Mouse (Mus musculus) liver, embryonic 13.5 days (tissue): ENCODE data around the gene Map3k1. TPM values are rescaled to one million over a fixed set of nuclear protein-coding genes. Genes with fewer than 3 reads are reported as not detected.

ENCODE experiments used
- ATAC-seq: fragments of 200-750 bp; cut with Nextera tagmentation; 2 replicates; pipeline ENCODE4 v1.8.0; 2017; ENCODE audit warnings: low read depth, mild to moderate bottlenecking, moderate number of reproducible peaks, moderate library complexity
- DNase-seq: peaks from one replicate; pipeline ENCODE4 v3.0.0; 2022
- H3K27ac ChIP-seq: fragments of 300-500 bp; sonication (generic); 2 replicates; pipeline ENCODE4 v1.5.1; 2015; ENCODE audit warnings: moderate library complexity, mild to moderate bottlenecking, inconsistent platforms
- H3K27me3 ChIP-seq: fragments of 300-500 bp; sonication (generic); 2 replicates; pipeline ENCODE4 v1.6.1; 2015; ENCODE audit warnings: mild to moderate bottlenecking, inconsistent platforms
- H3K36me3 ChIP-seq: fragments of 300-500 bp; sonication (generic); 2 replicates; pipeline ENCODE4 v1.6.1; 2015; ENCODE audit warnings: mild to moderate bottlenecking, inconsistent platforms
- H3K4me1 ChIP-seq: fragments of 300-500 bp; sonication (generic); replicated peaks from 2 replicates; pipeline ENCODE4 v1.6.1; 2015; ENCODE audit warnings: inconsistent platforms
- H3K4me2 ChIP-seq: fragments of 300-500 bp; sonication (generic); 2 replicates; pipeline ENCODE4 v1.6.1; 2015; ENCODE audit warnings: inconsistent platforms, mild to moderate bottlenecking, moderate library complexity
- H3K4me3 ChIP-seq: fragments of 300-500 bp; sonication (generic); replicated peaks from 2 replicates; pipeline ENCODE4 v1.5.1; 2015; ENCODE audit warnings: mild to moderate bottlenecking, inconsistent platforms
- H3K9ac ChIP-seq: fragments of 300-500 bp; sonication (generic); 2 replicates; pipeline ENCODE4 v1.6.1; 2015; ENCODE audit warnings: mild to moderate bottlenecking, inconsistent platforms
- H3K9me3 ChIP-seq: fragments of 300-500 bp; sonication (generic); replicated peaks from 2 replicates; pipeline ENCODE4 v1.6.1; 2016; ENCODE audit warnings: inconsistent platforms
- WGBS: fragments of 180-500 bp; shearing (Covaris S2); methylation state at CpG from one replicate; pipeline ENCODE4 v1.1.7; 2015; ENCODE audit not compliant: insufficient replicate concordance; 5-methylcytosine and 5-hydroxymethylcytosine counted together
- polyA plus RNA-seq: library from polyadenylated mRNA; unstranded; fragments of >200 nt; fragmentation: Nextera tagmentation; extraction: Ambion mirVana; gene quantifications from 2 replicates; pipeline ENCODE4 v1.2.1, GENCODE M21; 2015

The Map3k1 gene
- polyA plus RNA-seq, 1 experiment from 2014 or later = 11.1 TPM

DNA sequence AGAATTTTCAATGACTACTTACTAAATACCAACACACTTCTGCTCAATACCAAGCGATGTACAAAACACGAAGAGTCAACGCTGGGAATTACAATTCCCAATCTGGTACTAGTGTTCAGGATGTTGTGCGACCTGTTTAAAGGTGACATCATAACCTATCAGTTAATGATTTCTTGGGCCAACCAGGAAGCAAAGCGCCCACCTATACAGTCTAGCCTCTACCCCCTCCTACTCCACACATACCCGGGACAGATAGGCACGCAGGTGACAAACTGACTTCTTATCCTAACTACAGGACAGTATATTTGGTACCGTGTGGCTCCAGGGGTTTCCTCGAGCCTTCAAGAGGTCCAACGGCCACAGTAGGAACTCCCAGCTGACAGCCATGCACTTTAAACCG lies 5.9 kb downstream of the Map3k1 start:
- Histone ChIP-seq H3K27me3 (no peaks in the 10 kb centered on the region), H3K4me3 (no peak overlapping the region), H3K9ac (no peak overlapping the region), H3K4me1 (peaks cover 87% of the 10 kb centered on the region), H3K9me3 (no peaks in the 10 kb centered on the region), H3K4me2 (no peak overlapping the region), H3K36me3 (no peaks in the 10 kb centered on the region), H3K27ac (no peak overlapping the region)
- no peak for DNase-seq
- WGBS = 79% methylated on average over 11 of the region's 11 CpGs
- no peak for ATAC-seq

- H3K4me2 ChIP-seq = no peak overlapping the region
- no peak overlapping the region for H3K27ac ChIP-seq
- WGBS = 70% methylated on average over 2 of the region's 2 CpGs
- no peaks in the 10 kb centered on the region for H3K36me3 ChIP-seq
- peaks cover 92% of the 10 kb centered on the region for H3K4me1 ChIP-seq
- H3K9me3 ChIP-seq = no peaks in the 10 kb centered on the region
- no peak overlapping the region for H3K9ac ChIP-seq
- no peaks in the 10 kb centered on the region for H3K27me3 ChIP-seq
- no peak for ATAC-seq
- no peak overlapping the region for H3K4me3 ChIP-seq
- no peak for DNase-seq
Measured at GRCm38 (mm10) chr13:111802271-111802665, 6.5 kb downstream of the Map3k1 start.

- H3K27me3 ChIP-seq = no peaks in the 10 kb centered on the region
- no peak overlapping the region for H3K4me3 ChIP-seq
- 82% methylated on average over 10 of the region's 10 CpGs for WGBS
- ATAC-seq = no peak
- no peak overlapping the region for H3K9ac ChIP-seq
- H3K27ac ChIP-seq = 0 out of 2 replicates have a peak overlapping the region, but pooled peaks have one; percentile 9
- no peaks in the 10 kb centered on the region for H3K9me3 ChIP-seq
- H3K36me3 ChIP-seq = no peaks in the 10 kb centered on the region
- no peak overlapping the region for H3K4me2 ChIP-seq
- no peak for DNase-seq
- peaks cover 92% of the 10 kb centered on the region for H3K4me1 ChIP-seq
Measured at GRCm38 (mm10) chr13:111801662-111802270, 7.0 kb downstream of the Map3k1 start.

- H3K4me2 ChIP-seq = no peak overlapping the region
- ATAC-seq = no peak
- peaks cover under 1% of the 10 kb centered on the region; the same call in 1 of the 2 replicates for H3K36me3 ChIP-seq
- H3K4me1 ChIP-seq = peaks cover 93% of the 10 kb centered on the region
- H3K27ac ChIP-seq = no peak overlapping the region
- no peaks in the 10 kb centered on the region for H3K27me3 ChIP-seq
- H3K9me3 ChIP-seq = no peaks in the 10 kb centered on the region
- H3K9ac ChIP-seq = no peak overlapping the region
- 73% methylated on average over 4 of the region's 4 CpGs for WGBS
- H3K4me3 ChIP-seq = no peak overlapping the region
- DNase-seq = no peak
Measured at GRCm38 (mm10) chr13:111800866-111801265, 7.9 kb downstream of the Map3k1 start.

DNA sequence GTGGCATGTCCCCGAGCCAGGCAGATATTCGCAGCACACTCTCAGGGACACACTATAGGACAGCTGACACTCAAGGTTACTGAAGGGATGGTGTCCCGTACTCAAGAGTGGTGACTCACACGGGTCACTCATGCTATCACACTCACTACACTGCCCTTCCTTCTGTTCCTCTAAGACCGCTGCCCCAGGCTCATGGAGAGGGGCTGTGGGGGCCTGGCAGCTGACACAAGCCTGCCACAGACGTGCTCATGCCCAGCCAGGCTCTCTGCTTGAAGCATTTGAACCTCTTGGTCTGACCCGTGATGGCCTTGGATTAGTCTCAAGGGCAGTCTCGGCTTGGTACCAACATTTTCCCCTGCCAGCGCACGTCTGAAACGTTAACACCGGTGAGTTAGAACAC lies 10.7 kb downstream of the Map3k1 start:
- ATAC-seq = no peak
- Histone ChIP-seq H3K4me3 (no peak overlapping the region), H3K36me3 (peaks cover 13% of the 10 kb centered on the region), H3K4me2 (peak overlapping the region; percentile 57), H3K27ac (peak overlapping the region; percentile 79), H3K9ac (peak overlapping the region; percentile 58), H3K4me1 (peaks cover 77% of the 10 kb centered on the region), H3K9me3 (no peaks in the 10 kb centered on the region), H3K27me3 (no peaks in the 10 kb centered on the region)
- DNase-seq = no peak
- WGBS = 64% methylated on average over 12 of the region's 12 CpGs

- Histone ChIP-seq H3K27ac (peak overlapping the region; percentile 79), H3K9me3 (no peaks in the 10 kb centered on the region), H3K4me3 (peak overlapping the region; percentile 25), H3K27me3 (no peaks in the 10 kb centered on the region), H3K36me3 (peaks cover 13% of the 10 kb centered on the region), H3K9ac (peak overlapping the region; percentile 58; the same call in 1 of the 2 replicates), H3K4me2 (peak overlapping the region; percentile 57), H3K4me1 (peaks cover 73% of the 10 kb centered on the region)
- 6% methylated on average over 8 of the region's 8 CpGs for WGBS
- ATAC-seq (peak; percentile 90), DNase-seq (peak; percentile 72)
Measured at GRCm38 (mm10) chr13:111797021-111797420, 11.8 kb downstream of the Map3k1 start.

DNA sequence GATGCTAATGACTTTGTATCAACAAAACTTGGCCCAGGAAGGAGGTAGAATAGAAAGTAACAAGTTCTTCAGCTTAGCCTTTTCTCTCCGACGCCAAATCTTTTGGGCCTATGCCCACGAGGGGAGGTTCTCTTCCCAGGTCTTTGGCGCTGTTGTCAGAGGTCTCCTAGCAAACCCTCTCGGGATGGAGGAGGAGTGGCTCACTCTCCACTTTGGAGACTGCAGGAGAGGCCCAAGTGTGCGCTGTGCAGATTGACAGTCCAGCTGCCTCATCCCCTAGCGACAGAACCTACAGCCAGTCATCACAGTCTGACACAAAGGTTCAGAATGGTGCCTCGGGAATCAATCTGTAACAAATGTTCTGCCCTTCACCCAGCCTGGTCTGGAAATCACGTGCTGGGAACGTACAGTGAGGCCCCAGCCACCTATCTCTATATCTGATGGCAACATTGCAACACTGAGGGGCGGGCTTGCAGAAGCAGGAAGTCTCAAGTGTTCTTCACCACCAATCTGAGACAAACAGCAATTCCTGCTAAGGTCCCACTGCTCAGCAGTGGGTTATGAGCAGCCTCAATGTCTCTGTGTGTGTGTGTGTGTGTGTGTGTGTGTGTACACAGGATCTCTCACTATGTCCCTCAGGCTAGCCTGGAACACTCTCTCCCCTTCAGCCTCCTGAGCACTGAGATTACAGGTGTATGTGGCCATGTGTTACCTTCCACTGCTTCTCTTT lies 12.4 kb downstream of the Map3k1 start:
- Histone ChIP-seq H3K4me2 (peak overlapping the region; percentile 57), H3K27ac (peak overlapping the region; percentile 79), H3K9me3 (no peaks in the 10 kb centered on the region), H3K36me3 (peaks cover 13% of the 10 kb centered on the region), H3K4me3 (peak overlapping the region; percentile 25), H3K9ac (peak overlapping the region; percentile 58), H3K27me3 (no peaks in the 10 kb centered on the region), H3K4me1 (peaks cover 73% of the 10 kb centered on the region)
- DNase-seq = peak; percentile 48
- WGBS = 23% methylated on average over 11 of the region's 11 CpGs
- peak; percentile 63 for ATAC-seq

DNA sequence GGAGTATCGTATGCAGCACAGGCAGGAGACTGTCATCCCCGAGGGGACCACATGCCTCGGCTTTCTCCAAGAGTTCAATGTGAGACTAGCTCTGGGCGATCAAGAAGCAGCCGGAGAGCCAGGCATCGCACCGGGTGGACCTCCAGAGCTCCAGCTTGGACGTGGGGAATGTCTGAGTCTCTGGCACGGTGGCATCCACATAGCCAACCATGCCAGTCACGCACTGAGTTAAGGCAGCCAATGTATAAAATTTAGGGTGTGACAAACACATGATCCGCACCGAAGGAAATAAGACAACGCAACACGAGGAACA lies 15.9 kb downstream of the Map3k1 start:
- Histone ChIP-seq H3K4me1 (peaks cover 81% of the 10 kb centered on the region), H3K9ac (no peak overlapping the region)
- no peak for ATAC-seq

GRCm38 (mm10) chr13:111792130-111792974 lies 16.4 kb downstream of the Map3k1 start:
- DNase-seq (no peak), ATAC-seq (no peak)
- H3K9me3 ChIP-seq = no peaks in the 10 kb centered on the region
- H3K36me3 ChIP-seq = peaks cover 13% of the 10 kb centered on the region
- 79% methylated on average over 16 of the region's 16 CpGs for WGBS
- H3K4me3 ChIP-seq = no peak overlapping the region
- no peak overlapping the region for H3K27ac ChIP-seq
- no peak overlapping the region for H3K9ac ChIP-seq
- H3K4me2 ChIP-seq = no peak overlapping the region
- H3K4me1 ChIP-seq = peaks cover 77% of the 10 kb centered on the region
- H3K27me3 ChIP-seq = no peaks in the 10 kb centered on the region

More for the DNA sequence above, 15.9 kb downstream of the Map3k1 start:
- Histone ChIP-seq H3K9me3 (no peaks in the 10 kb centered on the region), H3K4me2 (no peak overlapping the region), H3K36me3 (peaks cover 13% of the 10 kb centered on the region), H3K4me3 (no peak overlapping the region), H3K27me3 (no peaks in the 10 kb centered on the region), H3K27ac (no peak overlapping the region)
- no peak for DNase-seq
- WGBS = 88% methylated on average over 14 of the region's 14 CpGs

DNA sequence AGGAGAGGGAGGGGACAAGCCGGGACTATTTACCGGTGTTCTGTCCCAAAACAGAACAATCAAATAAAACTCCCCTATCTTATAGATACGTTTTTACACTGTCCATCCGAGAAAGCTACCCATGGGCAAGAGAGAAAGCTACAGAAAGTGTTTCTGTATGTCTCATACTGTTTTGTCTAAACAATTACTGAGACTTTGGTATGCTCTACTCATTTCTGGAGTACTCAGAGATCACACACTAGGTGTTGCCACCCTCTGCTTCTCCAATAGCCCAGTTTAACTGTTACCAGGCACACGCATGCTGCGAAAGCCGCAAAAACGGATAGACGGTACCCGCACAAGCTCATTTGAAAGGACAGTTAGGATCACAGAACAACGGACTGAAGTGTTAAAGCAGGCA lies 17.2 kb downstream of the Map3k1 start:
- no peak for DNase-seq
- no peak for ATAC-seq
- Histone ChIP-seq H3K27ac (no peak overlapping the region), H3K9me3 (no peaks in the 10 kb centered on the region), H3K4me3 (no peak overlapping the region), H3K4me2 (no peak overlapping the region), H3K9ac (no peak overlapping the region), H3K36me3 (peaks cover 13% of the 10 kb centered on the region), H3K4me1 (peaks cover 69% of the 10 kb centered on the region), H3K27me3 (no peaks in the 10 kb centered on the region)
- 86% methylated on average over 11 of the region's 11 CpGs for WGBS

- Histone ChIP-seq H3K4me3 (no peak overlapping the region), H3K4me1 (peaks cover 59% of the 10 kb centered on the region), H3K9me3 (no peaks in the 10 kb centered on the region), H3K27ac (peak overlapping the region; percentile 47), H3K36me3 (peaks cover 10% of the 10 kb centered on the region), H3K4me2 (no peak overlapping the region), H3K27me3 (no peaks in the 10 kb centered on the region), H3K9ac (no peak overlapping the region)
- DNase-seq (no peak), ATAC-seq (no peak)
- 59% methylated on average over 9 of the region's 9 CpGs for WGBS
Measured at GRCm38 (mm10) chr13:111789420-111790065, 19.2 kb downstream of the Map3k1 start.
